Mouse (Mus musculus) hindbrain, embryonic 16.5 days (tissue): ENCODE data around the gene Psmb9. TPM values are rescaled to one million over a fixed set of nuclear protein-coding genes. Genes with fewer than 3 reads are reported as not detected.

Experiments
- ATAC-seq: fragments of 200-750 bp; cut with Nextera tagmentation; 2 replicates; pipeline ENCODE4 v1.8.0; 2017; ENCODE audit warnings: moderate TSS enrichment, moderate library complexity
- H3K27ac ChIP-seq: fragments of 300-500 bp; sonication (generic); 2 replicates; pipeline ENCODE4 v1.5.1; 2014; ENCODE audit warnings: low read depth, mild to moderate bottlenecking, control low read depth, low read length, moderate library complexity
- H3K27me3 ChIP-seq: fragments of 300-500 bp; sonication (generic); replicated peaks from 2 replicates; pipeline ENCODE4 v1.6.1; 2014; ENCODE audit warnings: low read length; ENCODE audit not compliant: control insufficient read depth, insufficient read depth
- H3K36me3 ChIP-seq: fragments of 300-500 bp; sonication (generic); 2 replicates; pipeline ENCODE4 v1.6.1; 2014; ENCODE audit warnings: mild to moderate bottlenecking, low read length, moderate library complexity, mixed read lengths; ENCODE audit not compliant: control insufficient read depth, insufficient read depth
- H3K4me1 ChIP-seq: fragments of 300-500 bp; sonication (generic); 2 replicates; pipeline ENCODE4 v1.6.1; 2014; ENCODE audit warnings: low read depth, low read length; ENCODE audit not compliant: control insufficient read depth, insufficient read depth
- H3K4me2 ChIP-seq: fragments of 300-500 bp; sonication (generic); 2 replicates; pipeline ENCODE4 v1.6.1; 2014; ENCODE audit warnings: mild to moderate bottlenecking, low read length, control low read depth, moderate library complexity
- H3K4me3 ChIP-seq: fragments of 300-500 bp; sonication (generic); 2 replicates; pipeline ENCODE4 v1.5.1; 2014; ENCODE audit warnings: mild to moderate bottlenecking, low read length, control low read depth, moderate library complexity
- H3K9ac ChIP-seq: fragments of 300-500 bp; sonication (generic); 2 replicates; pipeline ENCODE4 v1.6.1; 2014; ENCODE audit warnings: low read depth, mild to moderate bottlenecking, control low read depth, low read length, moderate library complexity
- H3K9me3 ChIP-seq: fragments of 300-500 bp; sonication (generic); 2 replicates; pipeline ENCODE4 v1.6.1; 2014; ENCODE audit warnings: mild to moderate bottlenecking, low read length, moderate library complexity; ENCODE audit not compliant: control insufficient read depth
- WGBS: fragments of 180-500 bp; shearing (Covaris S2); extraction: QIAGEN DNeasy Blood & Tissue Kit; methylation state at CpG from one replicate; pipeline ENCODE4 v1.1.7; 2014; 5-methylcytosine and 5-hydroxymethylcytosine counted together
- polyA plus RNA-seq: library from polyadenylated mRNA; unstranded; fragments of >200 nt; fragmentation: Nextera tagmentation; extraction: Ambion mirVana; gene quantifications from 2 replicates; pipeline ENCODE4 v1.2.1, GENCODE M21; 2015

Psmb9 gene
- polyA plus RNA-seq, 1 experiment from 2014 or later: 1.8 TPM

DNA sequence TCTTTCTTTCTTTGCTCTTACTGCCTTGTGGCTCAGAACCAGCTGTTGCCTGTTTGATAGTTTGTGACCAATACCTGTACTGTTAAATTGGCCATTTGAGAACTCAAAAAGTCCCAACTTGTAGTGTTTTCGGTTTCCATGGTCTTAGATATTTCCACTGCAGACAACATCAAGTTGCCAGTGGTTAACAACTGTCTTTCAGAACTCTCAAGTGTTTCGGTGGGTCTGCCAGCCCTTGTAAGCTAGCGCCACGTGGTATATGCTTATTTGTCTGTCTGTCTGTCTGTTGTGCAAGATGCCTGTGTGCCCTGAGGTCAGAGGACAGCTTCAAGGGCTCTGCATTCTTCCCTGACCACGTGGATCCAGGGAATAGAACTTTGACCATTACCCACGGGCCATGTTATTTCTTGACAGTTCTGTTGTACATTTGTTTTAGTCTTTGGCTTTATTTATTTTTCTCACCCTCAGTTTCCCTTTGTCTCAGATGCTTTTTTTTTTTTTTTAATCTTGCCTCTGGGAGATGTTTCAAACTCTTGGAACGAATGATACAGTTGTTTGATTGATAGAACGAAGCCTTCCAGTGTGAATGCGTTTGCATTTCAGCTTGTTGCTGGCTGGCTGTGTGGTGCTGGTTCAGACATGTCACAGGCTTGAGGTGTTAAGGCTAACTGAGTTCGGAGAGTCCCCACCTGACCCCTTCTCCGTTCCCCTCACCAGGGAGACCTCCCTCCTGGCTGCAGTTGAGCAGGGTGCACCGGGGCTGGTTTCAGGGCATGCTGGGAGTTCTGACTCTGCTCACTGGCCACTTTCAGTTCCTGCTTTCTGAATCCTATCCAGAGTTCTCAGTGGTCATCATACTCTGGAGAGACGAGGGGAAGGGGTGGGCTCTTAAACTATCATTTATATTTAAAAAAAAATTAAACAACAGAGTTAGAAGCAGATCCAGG is 7.4 kb downstream of the Psmb9 start:
- WGBS: 75% methylated on average over 13 of the region's 13 CpGs
- Histone ChIP-seq H3K27ac (no peak overlapping the region), H3K4me2 (no peak overlapping the region)

GRCm38 (mm10) chr17:34179019-34179418 is 8.5 kb downstream of the Psmb9 start:
- H3K4me3 ChIP-seq: no peak overlapping the region
- H3K27ac ChIP-seq: no peak overlapping the region
- H3K4me2 ChIP-seq: no peak overlapping the region
- WGBS: 70% methylated on average over 6 of the region's 6 CpGs
- no peaks in the 10 kb centered on the region for H3K4me1 ChIP-seq
- H3K27me3 ChIP-seq: 0 out of 2 replicates have a peak, but pooled peaks cover 2% of the 10 kb centered on the region
- H3K9me3 ChIP-seq: no peaks in the 10 kb centered on the region; the same call in none of the 2 replicates
- H3K9ac ChIP-seq: no peak overlapping the region
- no peak for ATAC-seq
- H3K36me3 ChIP-seq: no peaks in the 10 kb centered on the region

More for the DNA sequence above, 7.4 kb downstream of the Psmb9 start:
- no peak for ATAC-seq
- no peaks in the 10 kb centered on the region for H3K36me3 ChIP-seq
- no peaks in the 10 kb centered on the region; the same call in none of the 2 replicates for H3K9me3 ChIP-seq
- no peak overlapping the region for H3K4me3 ChIP-seq
- no peak overlapping the region for H3K9ac ChIP-seq
- 0 out of 2 replicates have a peak, but pooled peaks cover 2% of the 10 kb centered on the region for H3K27me3 ChIP-seq
- no peaks in the 10 kb centered on the region for H3K4me1 ChIP-seq

- Histone ChIP-seq H3K4me1 (no peaks in the 10 kb centered on the region), H3K9me3 (no peaks in the 10 kb centered on the region; the same call in none of the 2 replicates), H3K27me3 (no peaks in the 10 kb centered on the region), H3K4me2 (no peak overlapping the region), H3K4me3 (no peak overlapping the region), H3K9ac (no peak overlapping the region), H3K36me3 (no peaks in the 10 kb centered on the region), H3K27ac (no peak overlapping the region)
- ATAC-seq: no peak
- 75% methylated on average over 4 of the region's 4 CpGs for WGBS
These were observed 10.4 kb downstream of the Psmb9 start for GRCm38 (mm10) chr17:34177179-34177578.

DNA sequence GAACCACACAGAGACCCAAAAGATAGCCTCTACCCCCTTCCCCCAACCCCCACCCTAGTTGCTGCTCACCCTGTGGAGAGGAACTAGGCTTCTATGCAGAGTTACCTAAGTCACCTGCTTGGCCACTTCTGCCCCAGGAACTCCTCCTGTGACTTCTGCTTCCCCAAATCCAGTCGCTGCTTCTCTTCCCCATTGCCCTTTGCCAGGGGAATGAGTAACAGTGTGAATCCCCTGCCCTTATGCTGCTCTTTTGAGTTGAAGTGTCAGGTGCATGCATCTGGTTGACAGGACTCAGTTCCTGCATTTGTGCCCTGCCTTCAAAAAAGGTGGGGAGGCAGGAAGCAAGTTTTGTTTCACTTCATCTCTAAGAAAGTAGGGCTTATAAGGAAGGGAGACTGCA is 13.5 kb downstream of the Psmb9 start:
- ATAC-seq: no peak

GRCm38 (mm10) chr17:34172528-34172927 is 15.0 kb downstream of the Psmb9 start:
- 92% methylated on average over 5 of the region's 5 CpGs for WGBS
- Histone ChIP-seq H3K9me3 (no peaks in the 10 kb centered on the region; the same call in none of the 2 replicates), H3K27me3 (no peaks in the 10 kb centered on the region), H3K4me3 (no peak overlapping the region), H3K4me1 (no peaks in the 10 kb centered on the region), H3K36me3 (no peaks in the 10 kb centered on the region), H3K4me2 (no peak overlapping the region), H3K9ac (no peak overlapping the region), H3K27ac (no peak overlapping the region)
- ATAC-seq: no peak

More for the DNA sequence above, 13.5 kb downstream of the Psmb9 start:
- WGBS: 63% methylated on average over 1 of the region's 1 CpGs
- Histone ChIP-seq H3K4me2 (no peak overlapping the region), H3K27me3 (no peaks in the 10 kb centered on the region), H3K9me3 (no peaks in the 10 kb centered on the region; the same call in none of the 2 replicates), H3K27ac (no peak overlapping the region), H3K4me1 (no peaks in the 10 kb centered on the region), H3K4me3 (no peak overlapping the region), H3K36me3 (no peaks in the 10 kb centered on the region), H3K9ac (no peak overlapping the region)

- no peaks in the 10 kb centered on the region for H3K27me3 ChIP-seq
- ATAC-seq: no peak
- no peaks in the 10 kb centered on the region; the same call in 1 of the 2 replicates for H3K9me3 ChIP-seq
- no peaks in the 10 kb centered on the region for H3K4me1 ChIP-seq
- H3K9ac ChIP-seq: no peak overlapping the region
- no peak overlapping the region for H3K4me3 ChIP-seq
- no peak overlapping the region for H3K4me2 ChIP-seq
- no peaks in the 10 kb centered on the region for H3K36me3 ChIP-seq
- no peak overlapping the region for H3K27ac ChIP-seq
- 45% methylated on average over 13 of the region's 13 CpGs for WGBS
These were observed 16.6 kb downstream of the Psmb9 start for GRCm38 (mm10) chr17:34170877-34171498.

GRCm38 (mm10) chr17:34170487-34170876 is 17.1 kb downstream of the Psmb9 start:
- Histone ChIP-seq H3K27ac (no peak overlapping the region), H3K4me3 (no peak overlapping the region), H3K9ac (no peak overlapping the region), H3K9me3 (no peaks in the 10 kb centered on the region; the same call in 1 of the 2 replicates), H3K36me3 (no peaks in the 10 kb centered on the region), H3K4me1 (no peaks in the 10 kb centered on the region), H3K4me2 (no peak overlapping the region), H3K27me3 (no peaks in the 10 kb centered on the region)
- 33% methylated on average over 4 of the region's 4 CpGs for WGBS
- ATAC-seq: no peak

GRCm38 (mm10) chr17:34169279-34169678 is 18.3 kb downstream of the Psmb9 start:
- no peak overlapping the region for H3K9ac ChIP-seq
- ATAC-seq: no peak; the same call in 1 of the 2 replicates
- no peaks in the 10 kb centered on the region for H3K4me1 ChIP-seq
- H3K27me3 ChIP-seq: no peaks in the 10 kb centered on the region
- 0% methylated on average over 2 of the region's 2 CpGs for WGBS
- H3K4me3 ChIP-seq: no peak overlapping the region
- no peaks in the 10 kb centered on the region; the same call in 1 of the 2 replicates for H3K9me3 ChIP-seq
- no peak overlapping the region for H3K27ac ChIP-seq
- no peak overlapping the region for H3K4me2 ChIP-seq
- H3K36me3 ChIP-seq: no peaks in the 10 kb centered on the region
